Mouse (Mus musculus): ENCODE measurements around the gene Gli3.

DNA sequence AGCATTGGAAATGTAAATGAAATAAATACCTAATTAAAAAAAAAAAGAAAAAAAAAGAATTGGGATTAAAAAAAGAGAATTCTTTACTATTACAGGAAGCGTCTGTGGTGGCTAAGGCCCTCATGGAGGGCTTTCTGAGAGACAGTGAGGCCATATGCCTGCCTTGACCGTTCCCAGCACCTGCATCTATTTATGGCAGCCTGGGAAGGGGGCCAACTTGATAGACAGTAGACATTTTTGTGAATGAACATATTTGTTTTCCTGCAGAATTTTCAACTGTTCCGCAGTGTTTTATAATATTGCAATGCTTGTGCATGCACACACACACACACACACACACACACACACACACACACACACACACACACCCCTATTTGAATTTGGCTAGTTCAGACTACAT, 9.7 kb downstream of the Gli3 start:
- TF ChIP-seq POLR2AphosphoS5 (IDR thresholded peaks at IDR 0.05; ENCODE audit: insufficient replicate concordance, low read depth, low read length) (no peak), GATA1 (IDR thresholded peaks at IDR 0.05; ENCODE audit: borderline replicate concordance, low read length) (no peak), TAL1 (conservative IDR thresholded peaks at IDR 0.05; ENCODE audit: low read depth, low read length) (no peak), CTCF (IDR thresholded peaks at IDR 0.05; ENCODE audit: low read depth, low read length) (no peak), GATA2 (IDR thresholded peaks at IDR 0.05; ENCODE audit: borderline replicate concordance, low read depth, low read length) (no peak)
